Comparison of ENCODE assay signal across 9 mouse cellular contexts in genomic region chr6:36858258-36859041, GRCm38 (mm10). TPM values are rescaled to one million over a fixed set of nuclear protein-coding genes. Genes with fewer than 3 reads are reported as not detected.
A peak's percentile ranks its signal among the peaks of the same experiment; 100 is the strongest.
DNase-seq lines count a peak whose midpoint lies in the region; ATAC-seq and TF ChIP-seq lines count a peak whose summit lies in the region.
"Had no signal": no experiment of that assay in that cellular context is flagged by ENCODE, and none has a peak within 500 bp of the region (broad histone marks: within the 10 kb centered on the region; RNA-seq: fewer than 3 reads in every experiment).

No protein-coding gene starts in this region.

- no peaks in the 10 kb centered on the region for H3K36me3 ChIP-seq in ES-E14 (ENCODE audit: control insufficient read depth, insufficient read depth, low read length, poor library complexity, severe bottlenecking)
- no peaks in the 10 kb centered on the region for H3K36me3 ChIP-seq in forebrain, embryonic 12.5 days (replicated peaks)
- no peaks in the 10 kb centered on the region for H3K36me3 ChIP-seq in limb, embryonic 15.5 days

- DNase-seq in ES-E14 (ENCODE audit: low read depth, low spot score) (peak; percentile 63), WW6 (ENCODE audit: low read depth, low spot score) (peak; percentile 0)
- no peak for DNase-seq in cerebellum, postnatal 36 days
- DNase-seq in frontal cortex, postnatal 25 days (ENCODE audit: low spot score in 2 of 2) = no peak
- DNase-seq in right cerebral cortex, postnatal 4 days = no peak

- 25% methylated on average over 3 of the region's 3 CpGs for WGBS in forebrain, embryonic 12.5 days
- 91% methylated on average over 3 of the region's 3 CpGs for WGBS in limb, embryonic 15.5 days

- no peaks in the 10 kb centered on the region for H3K9me3 ChIP-seq in ES-E14 (ENCODE audit: control insufficient read depth, insufficient read depth, low read depth, low read length)
- H3K9me3 ChIP-seq in forebrain, embryonic 12.5 days = no peaks in the 10 kb centered on the region
- H3K9me3 ChIP-seq in limb, embryonic 15.5 days = no peaks in the 10 kb centered on the region

- H3K4me1 ChIP-seq in ES-E14 (ENCODE audit: control insufficient read depth in 2 of 2, insufficient read depth in 2 of 2, low read length in 2 of 2, poor library complexity in 1 of 2) = peaks cover 0 to 7% of the 10 kb centered on the region in 2 experiments; a peak in 1 of 4 replicates
- H3K4me1 ChIP-seq in forebrain, embryonic 12.5 days = peaks cover 20% of the 10 kb centered on the region
- peaks cover 3% of the 10 kb centered on the region; the same call in 1 of the 2 replicates for H3K4me1 ChIP-seq in limb, embryonic 15.5 days

- no peaks in the 10 kb centered on the region for H3K27me3 ChIP-seq in forebrain, embryonic 12.5 days
- H3K27me3 ChIP-seq in limb, embryonic 15.5 days = no peaks in the 10 kb centered on the region

- no peak overlapping the region for H3K4me2 ChIP-seq in forebrain, embryonic 12.5 days
- H3K4me2 ChIP-seq in limb, embryonic 15.5 days = no peak overlapping the region

- peak overlapping the region; percentile 98 for H3K27ac ChIP-seq in ES-E14 (ENCODE audit: insufficient read depth, low read depth, low read length, poor library complexity, severe bottlenecking)
- peak overlapping the region; percentile 84 for H3K27ac ChIP-seq in forebrain, embryonic 12.5 days
- peak overlapping the region; percentile 50; the same call in 1 of the 2 replicates for H3K27ac ChIP-seq in limb, embryonic 15.5 days

- no peak overlapping the region for H3K4me3 ChIP-seq in ES-E14 (ENCODE audit: insufficient read depth in 1 of 2, low read depth in 1 of 2, low read length in 2 of 2, poor library complexity in 1 of 2, severe bottlenecking in 1 of 2)
- H3K4me3 ChIP-seq in forebrain, embryonic 12.5 days (replicated peaks) = no peak overlapping the region
- H3K4me3 ChIP-seq in limb, embryonic 15.5 days = no peak overlapping the region

- ATAC-seq in forebrain, embryonic 12.5 days (ENCODE audit: low FRiP score) = peak; percentile 73
- no peak for ATAC-seq in limb, embryonic 15.5 days (ENCODE audit: insufficient number of reproducible peaks, low FRiP score, low TSS enrichment, low read depth)
- no peak for ATAC-seq in megakaryocyte, adult 5-6 weeks (ENCODE audit: poor library complexity, severe bottlenecking)
- ATAC-seq: Patski had no signal

- in situ Hi-C loops in ES-E14 (cut with MboI; ENCODE audit: low sequenced_read_pairs in 2 of 2, unreplicated experiment in 2 of 2) = no loop called here

- no peak overlapping the region for H3K9ac ChIP-seq in ES-E14 (ENCODE audit: insufficient read depth, low read depth, low read length, poor library complexity, severe bottlenecking)
- no peak overlapping the region for H3K9ac ChIP-seq in forebrain, embryonic 12.5 days
- no peak overlapping the region for H3K9ac ChIP-seq in limb, embryonic 15.5 days

TF ChIP-seq in ES-E14, 5 proteins besides CTCF, POLR2A, EP300 and RAD21:
- TF ChIP-seq HCFC1 (IDR thresholded peaks at IDR 0.05; ENCODE audit: borderline replicate concordance, insufficient read depth, low read length) = no peak
- no peak for TF ChIP-seq MAFK (IDR thresholded peaks at IDR 0.05; ENCODE audit: insufficient read depth, low read depth, low read length)
- no peak for TF ChIP-seq ZC3H11A (IDR thresholded peaks at IDR 0.05; ENCODE audit: borderline replicate concordance, low read depth, low read length)
- no peak for TF ChIP-seq CHD2 (IDR thresholded peaks at IDR 0.05; ENCODE audit: low read depth, low read length)
- no peak for TF ChIP-seq ZNF384 (IDR thresholded peaks at IDR 0.05; ENCODE audit: low read depth, low read length)

RNA-seq across cellular contexts. Expression of gene Ptn, which starts 48.4 kb away (rescaled TPM):
- 2.2 and 3.9 TPM in 2 replicates for total RNA-seq in ES-E14 (2012; rRNA removed)
- polyA plus RNA-seq in forebrain, embryonic 12.5 days (2016; fragmentation: Nextera tagmentation; extraction: Ambion mirVana) = 310 and 357 TPM in 2 replicates
- polyA plus RNA-seq in limb, embryonic 15.5 days (2015; fragmentation: Nextera tagmentation; extraction: Ambion mirVana) = 592 and 623 TPM in 2 replicates
- total RNA-seq in megakaryocyte, adult 5-6 weeks (2015) = not detected in 2 replicates
- total RNA-seq in megakaryocyte, adult 5-6 weeks (2017) = not detected in 2 replicates
- polyA plus RNA-seq: Patski had no signal

Comparison
In these comparisons a context has a peak if more than half of its experiments do, and no peak if none do; other contexts are left out.
1. DNase-seq: peak in ES-E14 (single experiment) and WW6 (single experiment); none in cerebellum, postnatal 36 days (0 of 2), frontal cortex, postnatal 25 days (0 of 2) and right cerebral cortex, postnatal 4 days (single experiment).
2. Peak in every context shown above with its lines, with median percentiles within 50 percentile points of each other: H3K27ac ChIP-seq.